Mouse (Mus musculus): ENCODE results near the gene Ybx1.

GRCm38 (mm10) chr4:119252025-119252808 lies 42.2 kb downstream of the Ybx1 start:
- no peak for TF ChIP-seq CTCF (IDR thresholded peaks at IDR 0.05; ENCODE audit: control insufficient read depth, insufficient read depth, insufficient replicate concordance, low read depth, low read length)
- TF ChIP-seq POLR2A (IDR thresholded peaks at IDR 0.05; ENCODE audit: control insufficient read depth, low read depth, low read length) = no peak
